Mouse (Mus musculus) limb, embryonic 14.5 days (tissue): ENCODE results near the gene Dgkz. TPM values are rescaled to one million over a fixed set of nuclear protein-coding genes. Genes with fewer than 3 reads are reported as not detected.
A peak's percentile ranks its signal among the peaks of the same experiment; 100 is the strongest.

Experiments used
- ATAC-seq: fragments of 200-750 bp; cut with Nextera tagmentation; 2 replicates; pipeline ENCODE4 v1.8.0; 2017; ENCODE audit warnings: low read depth, moderate number of reproducible peaks, moderate TSS enrichment; ENCODE audit not compliant: low FRiP score
- DNase-seq: peaks from one replicate; pipeline ENCODE4 v3.0.0-alpha.2; 2015; ENCODE audit warnings: low spot score
- H3K27ac ChIP-seq: fragments of 300-500 bp; sonication (generic); replicated peaks from 2 replicates; pipeline ENCODE4 v1.5.1; 2014; ENCODE audit warnings: low read depth, mild to moderate bottlenecking, low read length, moderate library complexity, mixed read lengths
- H3K27me3 ChIP-seq: fragments of 300-500 bp; sonication (generic); 2 replicates; pipeline ENCODE4 v1.6.1; 2014; ENCODE audit warnings: low read length, mixed read lengths; ENCODE audit not compliant: control insufficient read depth, insufficient read depth
- H3K36me3 ChIP-seq: fragments of 300-500 bp; sonication (generic); 2 replicates; pipeline ENCODE4 v1.6.1; 2014; ENCODE audit warnings: mild to moderate bottlenecking, low read length, moderate library complexity, mixed read lengths; ENCODE audit not compliant: control insufficient read depth, insufficient read depth
- H3K4me1 ChIP-seq: fragments of 300-500 bp; sonication (generic); 2 replicates; pipeline ENCODE4 v1.6.1; 2014; ENCODE audit warnings: antibody characterized with exemption, low read length, mixed read lengths; ENCODE audit not compliant: control insufficient read depth, insufficient read depth
- H3K4me2 ChIP-seq: fragments of 300-500 bp; sonication (generic); replicated peaks from 2 replicates; pipeline ENCODE4 v1.6.1; 2014; ENCODE audit warnings: low read depth, mild to moderate bottlenecking, low read length, moderate library complexity; ENCODE audit not compliant: severe bottlenecking
- H3K4me3 ChIP-seq: fragments of 300-500 bp; sonication (generic); replicated peaks from 2 replicates; pipeline ENCODE4 v1.5.1; 2014; ENCODE audit warnings: low read length
- H3K9ac ChIP-seq: fragments of 300-500 bp; sonication (generic); 2 replicates; pipeline ENCODE4 v1.6.1; 2014; ENCODE audit warnings: mild to moderate bottlenecking, low read depth, low read length, moderate library complexity; ENCODE audit not compliant: severe bottlenecking
- H3K9me3 ChIP-seq: fragments of 300-500 bp; sonication (generic); 2 replicates; pipeline ENCODE4 v1.6.1; 2016; ENCODE audit warnings: low read length; ENCODE audit not compliant: control insufficient read depth
- POLR2A ChIP-seq: fragments of 200-500 bp; IDR thresholded peaks from 2 replicates; pipeline ENCODE4 v1.8.0; 2012; ENCODE audit warnings: inconsistent platforms, mild to moderate bottlenecking, moderate library complexity, borderline replicate concordance; ENCODE audit not compliant: insufficient read depth, insufficient read length; ENCODE audit errors: extremely low read depth
- WGBS: fragments of 180-500 bp; shearing (Covaris S2); extraction: QIAGEN DNeasy Blood & Tissue Kit; methylation state at CpG from one replicate; pipeline ENCODE4 v1.1.7; 2014; 5-methylcytosine and 5-hydroxymethylcytosine counted together
- polyA plus RNA-seq, 2 experiments: library from polyadenylated mRNA; depleted of rRNA in 1 of 2; stranded (reverse) in 1 of 2; unstranded in 1 of 2; fragments of >200 nt; fragmentation: Nextera tagmentation in 1 of 2; extraction: Ambion mirVana in 1 of 2; gene quantifications; 2 replicates each; pipeline versions ENCODE4 v1.2.1 to v1.2.3; 2012 to 2014

The Dgkz gene
- polyA plus RNA-seq, 2 experiments = 42.4 to 97.1 TPM

DNA sequence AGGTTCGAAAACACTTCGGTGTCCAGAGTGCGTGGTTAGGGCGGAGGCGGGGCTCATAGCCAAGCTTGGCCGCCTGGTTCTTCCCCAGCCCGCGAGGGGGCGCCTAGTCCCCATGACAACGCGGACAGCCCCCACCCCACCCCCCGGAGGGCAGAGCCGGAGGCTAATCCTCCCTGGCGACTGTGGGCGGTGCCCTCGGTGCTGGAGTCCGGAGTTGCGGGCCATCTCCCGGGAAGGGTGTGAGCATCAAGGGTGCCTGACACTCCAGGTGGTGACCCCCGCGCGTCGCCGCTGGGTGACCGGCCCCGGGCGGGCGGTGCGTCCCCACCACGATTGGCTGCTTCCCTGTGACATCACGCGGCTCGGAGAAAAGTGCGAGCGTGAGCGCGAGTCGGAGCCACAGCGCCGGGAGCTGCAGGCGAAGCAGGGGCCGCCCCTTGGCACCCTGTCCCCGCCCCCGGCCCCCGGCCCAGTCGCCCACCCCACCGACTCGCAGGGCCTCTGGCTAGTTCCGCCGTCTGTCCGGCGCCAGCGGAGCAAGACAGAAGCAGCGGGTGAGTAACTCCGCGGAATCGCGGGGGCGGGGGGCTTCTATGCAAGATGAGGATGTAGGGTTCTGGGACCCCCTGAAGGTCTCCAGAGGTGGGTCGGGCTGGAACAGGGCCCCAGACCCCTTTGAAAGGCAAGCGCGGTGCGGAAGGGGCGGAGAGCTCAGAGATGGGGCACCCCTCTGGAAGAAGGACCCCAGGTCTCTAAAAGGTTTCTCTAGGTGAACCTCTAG, 53.7 kb downstream of the Dgkz start:
- H3K9me3 ChIP-seq = no peaks in the 10 kb centered on the region
- ATAC-seq = peak; percentile 58
- TF ChIP-seq POLR2A = no peak
- peaks cover 20% of the 10 kb centered on the region for H3K36me3 ChIP-seq
- H3K27ac ChIP-seq = no peak overlapping the region
- peak overlapping the region; percentile 54 for H3K4me3 ChIP-seq
- DNase-seq = peak; percentile 30
- under 1% methylated on average over 49 of the region's 64 CpGs for WGBS
- H3K27me3 ChIP-seq = peaks cover 37% of the 10 kb centered on the region
- H3K9ac ChIP-seq = peak overlapping the region; percentile 26; the same call in 1 of the 2 replicates
- peak overlapping the region; percentile 94 for H3K4me2 ChIP-seq
- H3K4me1 ChIP-seq = peaks cover 18% of the 10 kb centered on the region

DNA sequence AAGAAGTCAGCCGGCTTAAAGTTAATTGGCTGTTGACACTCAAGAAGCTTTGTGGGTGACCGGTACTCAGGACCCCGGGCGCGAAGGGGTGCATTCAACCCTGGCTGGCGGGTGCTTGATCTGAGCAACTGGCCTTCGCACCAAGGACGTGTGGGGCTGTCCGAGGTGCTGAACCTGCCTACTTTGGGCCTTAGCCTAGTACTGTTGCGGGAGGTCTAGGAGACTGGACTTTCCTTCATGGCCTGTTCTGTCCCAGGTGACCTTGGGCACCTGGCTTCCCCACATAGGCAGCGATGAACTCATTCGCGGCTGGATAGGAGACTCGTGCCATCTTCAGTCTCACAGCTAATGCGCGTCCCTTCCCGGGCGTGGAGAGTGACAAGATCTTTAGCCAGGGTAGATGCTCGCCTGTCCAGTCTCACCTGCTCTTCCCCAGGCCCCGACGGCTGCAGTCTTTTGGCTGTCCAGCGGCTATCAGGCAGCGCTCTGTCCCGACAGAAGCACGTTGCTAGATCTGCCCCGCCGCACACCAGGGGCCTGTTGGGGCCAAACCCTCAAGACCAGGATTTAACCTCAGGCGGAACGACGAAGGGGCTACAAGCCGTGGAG, 54.4 kb downstream of the Dgkz start:
- no peaks in the 10 kb centered on the region for H3K9me3 ChIP-seq
- H3K27me3 ChIP-seq = peaks cover 37% of the 10 kb centered on the region
- peak overlapping the region; percentile 94 for H3K4me2 ChIP-seq
- peak; percentile 31 for ATAC-seq
- peak; percentile 74 for DNase-seq
- H3K4me3 ChIP-seq = peak overlapping the region; percentile 54
- peaks cover 18% of the 10 kb centered on the region for H3K4me1 ChIP-seq
- no peak overlapping the region for H3K27ac ChIP-seq
- peaks cover 26% of the 10 kb centered on the region for H3K36me3 ChIP-seq
- 4% methylated on average over 31 of the region's 31 CpGs for WGBS
- H3K9ac ChIP-seq = no peak overlapping the region
- no peak for TF ChIP-seq POLR2A

DNA sequence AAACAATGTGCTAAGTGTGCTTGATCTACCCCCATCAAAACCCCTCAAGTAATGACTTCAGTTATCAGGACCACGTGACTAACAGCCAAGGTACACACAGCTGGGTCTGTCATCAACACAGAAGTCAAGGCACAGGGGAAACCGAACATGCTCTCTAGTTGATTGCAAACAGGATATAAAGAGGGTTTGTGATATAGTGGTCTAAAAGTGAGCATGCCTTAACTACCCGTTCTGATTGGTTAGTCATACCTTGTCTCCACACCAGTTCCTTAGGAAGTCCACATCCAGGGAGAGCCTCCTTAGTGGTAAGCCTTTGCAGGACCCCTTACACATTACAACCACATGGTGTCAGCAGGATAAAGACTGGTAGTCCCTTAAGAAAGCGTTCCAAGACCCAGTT, 55.5 kb downstream of the Dgkz start:
- no peak for TF ChIP-seq POLR2A
- Histone ChIP-seq H3K4me1 (peaks cover 18% of the 10 kb centered on the region), H3K36me3 (peaks cover 38% of the 10 kb centered on the region), H3K27ac (no peak overlapping the region), H3K4me2 (no peak overlapping the region), H3K27me3 (peaks cover 37% of the 10 kb centered on the region), H3K4me3 (no peak overlapping the region), H3K9me3 (no peaks in the 10 kb centered on the region), H3K9ac (no peak overlapping the region)
- no peak for DNase-seq
- ATAC-seq = no peak
- 75% methylated on average over 4 of the region's 4 CpGs for WGBS

DNA sequence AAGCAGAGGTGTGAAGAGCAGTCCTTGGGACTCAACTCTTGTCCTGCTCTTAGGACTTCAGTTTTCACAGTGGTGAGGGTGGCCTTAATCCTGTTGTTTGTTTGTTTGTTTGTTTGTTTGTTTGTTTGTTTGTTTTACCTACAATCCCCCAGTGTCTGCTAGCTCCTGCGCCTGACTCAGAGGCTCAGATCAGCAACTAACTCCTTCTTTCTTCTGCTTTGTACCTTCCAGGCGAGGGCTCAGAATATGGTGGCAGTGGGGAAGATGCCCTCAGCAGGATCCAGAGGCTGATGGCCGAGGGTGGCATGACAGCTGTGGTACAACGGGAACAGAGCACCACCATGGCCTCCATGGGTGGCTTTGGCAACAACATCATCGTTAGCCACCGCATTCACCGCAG, 58.6 kb downstream of the Dgkz start:
- 82% methylated on average over 6 of the region's 7 CpGs for WGBS
- no peak overlapping the region for H3K4me2 ChIP-seq
- ATAC-seq (no peak), DNase-seq (no peak)
- H3K27me3 ChIP-seq = peaks cover 18% of the 10 kb centered on the region
- H3K9ac ChIP-seq = no peak overlapping the region
- peaks cover 11% of the 10 kb centered on the region; the same call in 1 of the 2 replicates for H3K4me1 ChIP-seq
- peaks cover 68% of the 10 kb centered on the region for H3K36me3 ChIP-seq
- no peaks in the 10 kb centered on the region for H3K9me3 ChIP-seq
- no peak overlapping the region for H3K27ac ChIP-seq
- no peak for TF ChIP-seq POLR2A
- no peak overlapping the region for H3K4me3 ChIP-seq

DNA sequence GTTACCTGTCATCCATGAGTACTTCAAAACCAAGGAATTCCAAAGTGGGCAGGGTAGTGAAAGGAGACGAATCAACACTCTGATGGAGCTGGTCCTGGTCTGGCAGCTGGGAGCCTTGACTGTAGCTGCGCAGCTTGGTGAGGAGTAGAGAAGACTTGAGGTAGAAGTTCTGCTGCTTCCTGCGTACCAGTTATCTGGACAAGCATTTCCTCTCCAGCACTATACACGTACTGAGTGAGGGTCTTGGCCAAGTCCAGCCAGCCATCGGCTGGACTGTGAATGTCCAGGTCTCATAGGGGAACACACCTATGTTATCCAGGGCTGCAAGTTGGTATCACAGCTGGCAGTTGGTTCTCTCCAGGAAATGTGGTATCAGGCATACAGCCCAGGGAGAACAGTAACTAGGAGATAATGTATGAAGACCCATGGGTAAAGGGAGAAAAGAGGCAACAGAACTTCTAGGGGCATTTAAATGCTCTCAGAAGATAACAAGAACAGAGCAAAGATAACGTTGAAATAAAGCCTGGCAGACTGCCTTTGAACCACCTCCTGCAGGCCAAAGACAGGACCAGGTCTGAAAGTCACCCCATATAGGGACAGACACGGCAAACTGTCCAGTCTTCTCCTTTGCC, 59.2 kb downstream of the Dgkz start:
- Histone ChIP-seq H3K4me2 (no peak overlapping the region), H3K9ac (no peak overlapping the region), H3K4me1 (peaks cover 6% of the 10 kb centered on the region; the same call in 1 of the 2 replicates), H3K4me3 (no peak overlapping the region), H3K36me3 (peaks cover 74% of the 10 kb centered on the region), H3K27me3 (peaks cover 12% of the 10 kb centered on the region), H3K27ac (no peak overlapping the region), H3K9me3 (no peaks in the 10 kb centered on the region)
- no peak for TF ChIP-seq POLR2A
- 93% methylated on average over 7 of the region's 7 CpGs for WGBS
- ATAC-seq (no peak), DNase-seq (no peak)
